Mouse (Mus musculus): Measurements from ENCODE around the gene Itga3. TPM values are rescaled to one million over a fixed set of nuclear protein-coding genes. Genes with fewer than 3 reads are reported as not detected.
A peak's percentile ranks its signal among the peaks of the same experiment; 100 is the strongest.

The Itga3 gene
- polyA plus RNA-seq, 1 experiment from 2014 or later = 10.3 TPM

DNA sequence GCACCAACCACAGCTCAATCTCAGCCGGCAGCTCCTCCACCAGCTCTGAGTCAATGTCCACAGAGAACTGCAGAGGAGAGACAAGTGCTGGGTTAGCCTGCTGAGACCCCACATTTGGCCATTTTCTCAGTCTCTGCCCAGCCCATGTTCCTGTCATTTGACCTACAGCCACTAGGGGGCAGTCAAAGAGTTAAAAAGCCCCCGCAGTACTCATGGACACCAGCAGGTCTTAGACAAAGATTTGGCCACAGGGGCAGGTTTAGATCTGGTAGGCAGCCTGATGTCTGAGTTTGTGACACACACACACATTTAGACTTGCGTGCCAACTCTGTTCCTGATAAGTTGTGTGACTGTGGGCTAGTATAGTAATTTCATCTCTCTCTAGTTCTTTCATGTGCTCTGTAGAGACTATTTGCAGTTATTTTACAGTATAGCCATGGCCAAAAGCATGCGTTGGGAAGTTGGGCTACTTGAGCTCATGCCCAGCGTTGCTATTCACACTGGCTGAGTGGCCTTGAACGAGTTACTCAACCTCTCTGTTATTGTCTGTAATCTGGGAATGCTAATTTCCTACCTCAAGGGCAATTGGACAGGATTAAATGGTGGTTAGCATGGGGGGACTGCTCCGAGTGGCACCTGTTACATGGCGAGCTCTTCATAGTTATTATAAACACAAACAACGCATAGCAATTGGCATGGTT lies 29.5 kb downstream of the Itga3 start:
- Histone ChIP-seq H3K9me3 (no peaks in the 10 kb centered on the region), H3K4me2 (no peak overlapping the region), H3K36me3 (peaks cover 26% of the 10 kb centered on the region), H3K9ac (no peak overlapping the region), H3K27me3 (peaks cover 10% of the 10 kb centered on the region; the same call in 1 of the 2 replicates), H3K4me3 (no peak overlapping the region), H3K27ac (no peak overlapping the region), H3K4me1 (replicated peaks) (peaks cover 5% of the 10 kb centered on the region)
- peak; percentile 58 for ATAC-seq (ENCODE audit: low FRiP score)
- WGBS = 60% methylated on average over 9 of the region's 9 CpGs

DNA sequence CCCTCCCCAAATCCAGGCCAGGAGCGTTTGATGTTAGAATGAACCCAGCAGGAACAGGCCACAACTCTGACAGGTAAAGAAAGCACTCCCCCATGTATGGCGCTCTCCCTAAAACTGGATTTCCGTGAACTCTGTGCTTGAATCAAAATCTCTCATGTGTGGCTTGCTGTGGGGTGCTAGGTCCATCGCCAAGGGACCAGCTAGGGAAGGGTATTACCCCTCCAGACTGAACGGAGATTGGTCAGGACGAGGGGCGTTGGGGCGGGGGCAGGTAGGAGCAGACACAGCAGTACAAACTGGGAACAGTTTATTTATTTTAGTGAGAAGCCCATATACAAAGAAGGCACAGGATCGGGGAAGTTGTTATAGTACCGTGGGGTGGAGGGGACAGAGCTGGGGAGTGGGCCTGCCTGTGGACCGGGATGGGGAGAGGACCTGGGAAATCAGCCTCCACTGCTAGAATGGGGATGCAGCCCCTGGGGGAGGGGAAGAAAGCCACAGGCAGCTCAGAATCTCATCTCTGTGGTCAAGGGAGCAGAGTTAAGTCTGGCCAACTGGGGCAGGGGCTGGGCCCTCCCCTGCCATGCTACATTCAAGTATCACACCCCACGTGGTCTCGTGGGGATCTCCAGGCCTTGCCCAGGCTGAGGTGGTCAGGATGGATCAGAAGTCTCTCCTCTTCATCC lies 32.3 kb downstream of the Itga3 start:
- Histone ChIP-seq H3K27ac (no peak overlapping the region), H3K4me2 (no peak overlapping the region), H3K4me1 (replicated peaks) (peaks cover 24% of the 10 kb centered on the region), H3K36me3 (peaks cover 15% of the 10 kb centered on the region), H3K9me3 (no peaks in the 10 kb centered on the region), H3K4me3 (no peak overlapping the region), H3K27me3 (peaks cover 15% of the 10 kb centered on the region; the same call in 1 of the 2 replicates), H3K9ac (no peak overlapping the region)
- ATAC-seq (ENCODE audit: low FRiP score) = no peak
- 54% methylated on average over 13 of the region's 13 CpGs for WGBS

DNA sequence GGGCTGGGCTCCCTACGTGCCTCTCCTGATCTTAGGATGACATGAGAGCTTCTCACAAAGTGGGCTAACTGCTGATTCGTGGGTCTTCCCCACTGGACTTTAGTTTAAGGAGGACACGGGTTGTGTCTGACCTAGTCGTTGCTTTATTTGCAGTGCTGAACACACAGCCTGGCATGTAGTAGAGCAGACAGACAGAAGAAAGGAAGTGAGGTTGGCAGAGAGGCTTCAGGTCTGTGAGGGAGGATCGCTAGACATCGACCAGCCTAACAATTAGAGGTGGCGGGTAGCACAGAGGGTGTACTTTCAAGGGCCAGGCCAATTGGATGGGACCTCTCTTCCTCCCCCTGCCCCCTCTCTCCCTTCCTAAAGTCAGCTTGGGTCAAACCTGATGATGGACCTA lies 33.0 kb downstream of the Itga3 start:
- no peak overlapping the region for H3K27ac ChIP-seq
- H3K36me3 ChIP-seq = peaks cover 16% of the 10 kb centered on the region
- H3K27me3 ChIP-seq = peaks cover 15% of the 10 kb centered on the region; the same call in 1 of the 2 replicates
- H3K9ac ChIP-seq = no peak overlapping the region
- 55% methylated on average over 7 of the region's 7 CpGs for WGBS
- H3K4me2 ChIP-seq = no peak overlapping the region
- H3K9me3 ChIP-seq = no peaks in the 10 kb centered on the region
- ATAC-seq (ENCODE audit: low FRiP score) = no peak
- H3K4me1 ChIP-seq (replicated peaks) = peaks cover 24% of the 10 kb centered on the region
- H3K4me3 ChIP-seq = no peak overlapping the region

DNA sequence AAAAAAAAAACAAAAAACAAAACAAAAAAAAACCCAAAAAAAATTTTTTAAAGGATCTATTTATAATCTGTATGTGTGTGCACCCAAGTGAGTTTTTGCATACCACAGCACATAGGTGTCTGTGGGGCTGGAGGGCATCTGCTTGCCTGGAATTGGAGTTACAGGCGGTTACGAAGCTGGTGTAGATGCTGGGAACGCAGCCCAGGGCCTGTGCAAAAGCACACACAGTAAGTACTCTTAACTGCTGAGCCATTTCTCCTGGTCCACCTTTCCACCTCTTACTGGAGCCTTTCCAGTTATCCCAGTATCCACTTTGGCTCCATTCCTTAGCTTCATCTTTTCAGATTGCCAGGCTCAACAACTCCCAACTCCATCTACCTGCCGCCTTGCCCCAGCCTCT lies 33.5 kb downstream of the Itga3 start:
- H3K27me3 ChIP-seq = peaks cover 15% of the 10 kb centered on the region; the same call in 1 of the 2 replicates
- 90% methylated on average over 4 of the region's 4 CpGs for WGBS
- H3K4me1 ChIP-seq (replicated peaks) = peaks cover 26% of the 10 kb centered on the region
- no peak overlapping the region for H3K4me2 ChIP-seq
- no peaks in the 10 kb centered on the region for H3K9me3 ChIP-seq
- H3K4me3 ChIP-seq = no peak overlapping the region
- peaks cover 20% of the 10 kb centered on the region for H3K36me3 ChIP-seq
- H3K9ac ChIP-seq = no peak overlapping the region
- no peak overlapping the region for H3K27ac ChIP-seq
- ATAC-seq (ENCODE audit: low FRiP score) = no peak

DNA sequence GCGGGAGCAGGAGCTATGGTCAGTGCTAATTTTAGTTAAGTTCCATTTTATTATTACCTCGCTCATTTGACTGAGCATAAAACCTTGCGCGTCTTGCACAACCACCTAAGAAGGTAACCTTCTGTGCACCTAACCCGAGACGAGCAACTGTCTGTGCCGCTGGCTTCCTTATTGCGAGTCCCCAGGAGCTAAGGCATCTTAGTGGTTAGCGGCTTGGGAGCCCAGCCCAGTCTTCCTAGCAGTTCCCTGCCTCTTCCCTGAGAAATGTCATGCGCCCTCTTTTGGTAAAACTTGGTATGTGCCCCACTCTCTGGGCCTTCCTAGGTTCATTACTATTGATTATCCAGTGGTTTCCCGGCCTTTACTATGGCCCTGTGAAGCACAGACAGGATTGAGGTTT lies 34.5 kb downstream of the Itga3 start:
- Histone ChIP-seq H3K36me3 (peaks cover 20% of the 10 kb centered on the region), H3K27ac (0 out of 2 replicates have a peak overlapping the region, but pooled peaks have one; percentile 52), H3K27me3 (peaks cover 15% of the 10 kb centered on the region; the same call in 1 of the 2 replicates), H3K4me1 (replicated peaks) (peaks cover 26% of the 10 kb centered on the region), H3K4me3 (peak overlapping the region; percentile 78), H3K4me2 (peak overlapping the region; percentile 83), H3K9me3 (no peaks in the 10 kb centered on the region), H3K9ac (peak overlapping the region; percentile 61)
- no peak for ATAC-seq (ENCODE audit: low FRiP score)
- under 1% methylated on average over 11 of the region's 11 CpGs for WGBS

DNA sequence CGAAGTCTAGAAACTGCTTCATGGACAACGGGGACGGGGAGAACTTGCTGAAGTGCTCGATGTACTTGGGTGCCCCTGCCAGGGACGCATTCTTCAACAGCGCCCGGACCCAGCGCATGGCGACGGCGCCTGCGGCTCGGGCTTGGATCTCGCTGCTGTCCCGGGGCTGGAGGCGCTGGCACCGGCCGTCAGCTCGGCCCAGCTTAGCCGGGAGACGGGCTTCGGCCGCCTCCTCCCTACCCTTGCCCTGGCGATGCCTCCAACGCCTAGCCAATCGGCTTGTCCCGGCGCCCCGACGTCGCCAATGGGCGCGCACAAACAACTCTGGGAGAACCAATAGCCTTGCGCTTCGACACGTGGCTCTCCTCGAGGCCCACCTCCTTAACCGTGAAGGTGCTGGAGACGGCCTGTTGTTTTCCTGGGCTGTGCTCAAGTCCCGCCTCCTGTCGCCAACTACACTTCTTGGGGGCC lies 35.4 kb downstream of the Itga3 start, which contains the start of gene Pdk2:
Gene Pdk2, minus strand, starts transcription at position 216 of the 471 bp plus-strand sequence.
- peaks cover 26% of the 10 kb centered on the region for H3K4me1 ChIP-seq (replicated peaks)
- peaks cover 16% of the 10 kb centered on the region for H3K36me3 ChIP-seq
- peak within 1 kb of the TSS; percentile 83 for H3K4me2 ChIP-seq
- under 1% methylated on average over 41 of the region's 41 CpGs for WGBS
- H3K9ac ChIP-seq = peak within 1 kb of the TSS; percentile 82
- no peaks in the 10 kb centered on the region for H3K9me3 ChIP-seq
- H3K27ac ChIP-seq = peak within 1 kb of the TSS; percentile 75
- peaks cover 15% of the 10 kb centered on the region; the same call in 1 of the 2 replicates for H3K27me3 ChIP-seq
- H3K4me3 ChIP-seq = peak within 1 kb of the TSS; percentile 78
- peak; percentile 97 for ATAC-seq (ENCODE audit: low FRiP score)

DNA sequence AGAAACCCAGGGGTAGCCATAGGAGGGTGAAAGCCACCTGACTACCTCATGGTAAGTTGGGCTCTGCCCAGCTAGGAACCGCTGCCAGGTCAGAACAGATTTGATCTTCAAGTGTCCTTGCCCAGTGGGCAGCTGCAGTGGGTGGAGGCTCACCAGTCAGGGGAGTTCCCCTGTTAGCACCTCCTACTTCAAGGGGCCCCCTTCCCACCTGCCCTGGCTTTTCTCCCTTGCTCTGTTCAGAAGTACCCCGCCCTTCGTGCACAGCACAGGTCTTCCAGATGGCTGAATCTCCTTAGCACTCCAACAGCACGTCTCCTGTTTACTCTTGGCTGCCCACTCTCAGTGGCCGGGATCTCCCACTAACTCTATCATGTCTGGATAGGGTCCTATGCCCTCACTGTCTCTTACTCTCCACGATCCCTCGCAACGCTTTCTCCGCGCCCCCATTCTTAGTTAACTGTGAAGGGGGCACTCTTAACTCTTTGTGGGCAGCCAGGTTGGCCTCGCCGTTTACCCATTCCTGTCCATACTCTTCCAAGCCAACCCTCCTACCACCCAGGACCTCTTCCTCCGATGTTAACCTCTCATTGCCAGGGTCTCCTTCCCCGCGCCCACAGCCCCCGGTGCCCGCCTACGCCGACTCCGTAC lies 36.0 kb downstream of the Itga3 start:
- whole genome bisulfite sequencing = 1% methylated on average over 20 of the region's 20 CpGs
- peak overlapping the region; percentile 82 for H3K9ac ChIP-seq
- peaks cover 15% of the 10 kb centered on the region; the same call in 1 of the 2 replicates for H3K27me3 ChIP-seq
- H3K4me2 ChIP-seq = peak overlapping the region; percentile 83
- H3K4me1 ChIP-seq (replicated peaks) = peaks cover 26% of the 10 kb centered on the region
- peak overlapping the region; percentile 78 for H3K4me3 ChIP-seq
- peak; percentile 30 for ATAC-seq (ENCODE audit: low FRiP score)
- peaks cover 14% of the 10 kb centered on the region for H3K36me3 ChIP-seq
- no peaks in the 10 kb centered on the region for H3K9me3 ChIP-seq
- peak overlapping the region; percentile 75 for H3K27ac ChIP-seq

DNA sequence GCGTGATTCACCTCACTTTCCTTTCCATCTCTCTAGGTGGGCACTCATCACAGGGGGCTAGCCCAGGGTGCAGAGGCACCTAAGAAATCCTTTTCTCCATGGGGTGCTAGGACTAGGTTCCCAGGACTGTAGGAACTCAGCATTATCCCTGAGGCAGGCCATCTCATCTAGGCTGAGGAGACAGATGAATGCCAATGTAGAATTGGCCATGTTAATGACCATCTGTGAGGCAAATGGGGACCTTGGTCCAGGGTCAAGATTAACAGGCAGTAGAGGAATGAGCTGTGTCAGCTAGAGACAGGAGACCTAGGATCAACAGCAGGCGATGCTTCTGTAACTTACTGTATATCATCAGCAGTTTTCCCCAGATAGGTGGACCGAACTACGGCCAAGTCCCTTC lies 36.8 kb downstream of the Itga3 start:
- peak overlapping the region; percentile 83 for H3K4me2 ChIP-seq

DNA sequence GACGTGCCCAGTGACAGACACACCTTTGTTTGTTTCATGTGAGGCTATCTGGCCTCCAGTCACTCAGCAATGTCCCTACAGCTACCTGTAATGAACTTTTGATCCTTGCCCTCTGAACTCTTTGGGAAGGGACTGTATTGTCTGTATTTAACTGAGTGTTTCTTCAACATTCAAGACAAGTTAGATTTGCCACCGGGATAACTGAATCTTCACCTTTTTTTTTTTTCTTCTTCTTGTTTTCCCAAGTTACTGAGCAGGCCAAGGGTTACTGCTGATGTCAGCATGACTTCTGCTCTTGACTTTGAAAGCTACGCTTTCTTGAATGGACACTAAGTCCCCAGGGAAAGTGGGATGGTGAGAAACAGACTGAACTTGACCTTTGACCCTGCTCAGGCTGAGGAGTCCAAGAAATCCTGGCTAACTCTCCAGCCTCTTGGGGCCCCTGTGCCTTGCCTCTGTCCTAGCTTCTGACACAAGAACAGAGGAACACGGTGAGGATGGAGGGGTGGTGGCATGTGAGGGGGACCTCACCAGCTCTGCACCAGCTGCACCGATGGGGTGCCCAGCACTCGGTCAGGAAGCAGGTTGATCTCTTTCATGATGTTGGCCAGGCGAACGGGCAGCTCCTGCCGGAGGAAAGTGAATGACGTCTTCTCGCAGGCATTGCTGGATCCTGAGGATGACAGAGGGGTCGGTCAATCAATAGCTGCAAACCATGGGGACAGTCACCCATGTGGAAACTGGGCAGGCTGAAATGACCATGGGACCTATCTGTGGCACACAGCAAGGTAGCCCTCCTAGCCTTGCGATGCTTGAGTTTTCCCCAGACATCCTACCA lies 37.6 kb downstream of the Itga3 start:
- H3K4me3 ChIP-seq = no peak overlapping the region
- no peak for ATAC-seq (ENCODE audit: low FRiP score)
- 84% methylated on average over 13 of the region's 13 CpGs for WGBS

More for the DNA sequence above, 36.8 kb downstream of the Itga3 start:
- no peak overlapping the region for H3K27ac ChIP-seq
- peaks cover 8% of the 10 kb centered on the region; the same call in 1 of the 2 replicates for H3K27me3 ChIP-seq
- H3K9me3 ChIP-seq = no peaks in the 10 kb centered on the region
- peaks cover 7% of the 10 kb centered on the region for H3K36me3 ChIP-seq
- peak overlapping the region; percentile 82; the same call in 1 of the 2 replicates for H3K9ac ChIP-seq
- 81% methylated on average over 4 of the region's 4 CpGs for WGBS
- peaks cover 26% of the 10 kb centered on the region for H3K4me1 ChIP-seq (replicated peaks)
- H3K4me3 ChIP-seq = peak overlapping the region; percentile 78
- no peak for ATAC-seq (ENCODE audit: low FRiP score)

DNA sequence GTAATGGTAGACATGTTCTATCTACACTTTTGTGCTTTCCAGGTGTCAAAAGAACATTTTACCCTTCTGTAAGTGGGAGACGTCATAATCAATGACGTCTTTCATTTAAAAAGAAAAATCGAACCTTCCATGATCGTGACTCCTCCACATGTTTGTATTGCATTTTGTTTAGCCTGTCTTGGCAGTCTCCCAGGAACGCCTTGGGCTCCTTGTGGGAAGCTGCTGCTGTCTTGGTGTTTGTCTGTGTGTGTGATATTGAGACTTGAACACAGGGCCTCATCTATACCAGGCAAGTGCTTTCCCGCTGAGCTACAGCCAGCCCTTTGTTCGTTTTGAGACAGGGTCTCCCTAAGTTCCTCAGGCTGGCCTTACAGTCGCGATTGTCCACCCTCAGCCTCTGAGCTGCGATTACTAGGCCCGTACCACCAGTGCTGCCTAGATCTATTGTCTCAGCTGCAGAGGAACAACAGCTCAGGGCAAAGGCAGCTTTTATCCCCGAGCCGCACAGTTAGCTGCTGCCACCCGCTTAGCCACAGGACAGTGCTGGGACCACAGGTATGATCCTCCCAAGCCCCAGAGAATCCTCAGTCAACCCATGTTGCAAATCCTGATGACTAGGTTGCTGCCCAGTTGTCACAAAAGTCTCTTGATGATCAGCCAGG lies 38.3 kb downstream of the Itga3 start:
- no peak overlapping the region for H3K9ac ChIP-seq
- no peak overlapping the region for H3K4me3 ChIP-seq
- peaks cover 24% of the 10 kb centered on the region for H3K4me1 ChIP-seq (replicated peaks)
- H3K27ac ChIP-seq = no peak overlapping the region
- ATAC-seq (ENCODE audit: low FRiP score) = no peak
- no peaks in the 10 kb centered on the region for H3K9me3 ChIP-seq
- WGBS = 68% methylated on average over 14 of the region's 14 CpGs
- 0 out of 2 replicates have a peak, but pooled peaks cover 5% of the 10 kb centered on the region for H3K27me3 ChIP-seq
- H3K4me2 ChIP-seq = no peak overlapping the region
- H3K36me3 ChIP-seq = peaks cover 5% of the 10 kb centered on the region

More for the DNA sequence above, 37.6 kb downstream of the Itga3 start:
- Histone ChIP-seq H3K9ac (peak overlapping the region; percentile 82; the same call in 1 of the 2 replicates), H3K27ac (no peak overlapping the region), H3K36me3 (peaks cover 5% of the 10 kb centered on the region), H3K4me1 (replicated peaks) (peaks cover 24% of the 10 kb centered on the region), H3K9me3 (no peaks in the 10 kb centered on the region), H3K4me2 (no peak overlapping the region), H3K27me3 (0 out of 2 replicates have a peak, but pooled peaks cover 5% of the 10 kb centered on the region)

DNA sequence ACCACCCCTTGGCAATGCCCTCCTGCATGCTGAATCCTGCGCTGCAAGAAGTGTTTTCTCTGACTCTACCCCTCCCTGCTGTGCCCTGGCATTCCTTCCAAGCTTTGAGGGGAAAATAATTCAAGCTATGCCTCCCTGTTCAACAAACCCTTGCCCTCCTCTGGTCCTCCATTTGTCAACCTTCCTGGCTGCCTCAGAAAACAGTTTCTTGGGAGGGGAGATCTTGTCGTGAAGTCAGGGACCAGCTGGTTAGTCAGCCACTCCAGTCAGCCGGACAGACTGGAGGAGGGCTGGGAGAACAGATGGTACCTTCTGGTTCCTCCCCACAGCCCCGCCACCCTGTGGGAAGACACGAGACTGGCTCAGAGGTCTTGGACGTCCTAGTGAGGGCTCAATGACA lies 39.3 kb downstream of the Itga3 start:
- H3K4me2 ChIP-seq = no peak overlapping the region
- H3K27me3 ChIP-seq = 0 out of 2 replicates have a peak, but pooled peaks cover 5% of the 10 kb centered on the region
- H3K9ac ChIP-seq = no peak overlapping the region
- no peaks in the 10 kb centered on the region for H3K9me3 ChIP-seq
- H3K4me1 ChIP-seq (replicated peaks) = peaks cover 23% of the 10 kb centered on the region
- peaks cover 5% of the 10 kb centered on the region for H3K36me3 ChIP-seq
- WGBS = 52% methylated on average over 6 of the region's 6 CpGs
- no peak overlapping the region for H3K27ac ChIP-seq
- ATAC-seq (ENCODE audit: low FRiP score) = no peak
- no peak overlapping the region for H3K4me3 ChIP-seq
